Mouse (Mus musculus) liver, embryonic 14.5 days (tissue): ENCODE data around the gene Cfap43. TPM values are rescaled to one million over a fixed set of nuclear protein-coding genes. Genes with fewer than 3 reads are reported as not detected.

Source experiments
- ATAC-seq: fragments of 200-750 bp; cut with Nextera tagmentation; 2 replicates; pipeline ENCODE4 v1.8.0; 2017; ENCODE audit warnings: moderate number of reproducible peaks, mild to moderate bottlenecking, moderate library complexity; ENCODE audit not compliant: insufficient read depth
- DNase-seq, 3 experiments: peaks; one replicate each; pipeline ENCODE4 v3.0.0-alpha.2; 2012 to 2013; ENCODE audit warnings: low read depth in 3 of 3, low spot score in 3 of 3
- H3K27ac ChIP-seq: fragments of 300-500 bp; sonication (generic); 2 replicates; pipeline ENCODE4 v1.5.1; 2014; ENCODE audit warnings: moderate library complexity, mild to moderate bottlenecking, control low read depth, inconsistent platforms
- H3K27me3 ChIP-seq: fragments of 300-500 bp; sonication (generic); 2 replicates; pipeline ENCODE4 v1.6.1; 2014; ENCODE audit warnings: mild to moderate bottlenecking, low read length, moderate library complexity; ENCODE audit not compliant: control insufficient read depth, insufficient read depth
- H3K36me3 ChIP-seq: fragments of 300-500 bp; sonication (generic); replicated peaks from 2 replicates; pipeline ENCODE4 v1.6.1; 2014; ENCODE audit warnings: low read depth; ENCODE audit not compliant: control insufficient read depth, insufficient read depth
- H3K4me1 ChIP-seq, 2 experiments: fragments of 200-500 bp in 1 of 2; fragments of 300-500 bp in 1 of 2; sonication (generic) in 1 of 2; replicated peaks; 2 replicates each; pipeline ENCODE4 v1.6.1; 2012 to 2014; ENCODE audit warnings: antibody characterized with exemption in 1 of 2, inconsistent platforms in 1 of 2, low read length in 1 of 2; ENCODE audit not compliant: control insufficient read depth in 2 of 2, insufficient read depth in 2 of 2
- H3K4me2 ChIP-seq: fragments of 300-500 bp; sonication (generic); 2 replicates; pipeline ENCODE4 v1.6.1; 2014; ENCODE audit warnings: low read depth, mild to moderate bottlenecking, control low read depth, moderate library complexity
- H3K4me3 ChIP-seq, 2 experiments: fragments of 200-500 bp in 1 of 2; fragments of 300-500 bp in 1 of 2; sonication (generic) in 1 of 2; 2 replicates each; pipeline ENCODE4 v1.5.1; 2012 to 2014; ENCODE audit warnings: low read depth in 2 of 2, low read length in 2 of 2, mild to moderate bottlenecking in 2 of 2, control low read depth in 1 of 2, inconsistent platforms in 1 of 2, moderate library complexity in 1 of 2; ENCODE audit not compliant: insufficient read depth in 1 of 2
- H3K9ac ChIP-seq: fragments of 300-500 bp; sonication (generic); replicated peaks from 2 replicates; pipeline ENCODE4 v1.6.1; 2014; ENCODE audit warnings: mild to moderate bottlenecking, control low read depth, moderate library complexity
- H3K9me3 ChIP-seq: fragments of 300-500 bp; sonication (generic); 2 replicates; pipeline ENCODE4 v1.6.1; 2016; ENCODE audit warnings: low read length, mixed read lengths; ENCODE audit not compliant: control insufficient read depth
- CTCF ChIP-seq: IDR thresholded peaks from 2 replicates; pipeline ENCODE4 v1.5.1; 2016; ENCODE audit warnings: antibody characterized with exemption, low read depth, control low read depth
- EP300 ChIP-seq: IDR thresholded peaks from 2 replicates; pipeline ENCODE4 v1.6.1; 2016; ENCODE audit warnings: antibody characterized with exemption, low read depth
- WGBS: fragments of 180-500 bp; shearing (Covaris S2); extraction: QIAGEN DNeasy Blood & Tissue Kit; methylation state at CpG from one replicate; pipeline ENCODE4 v1.1.7; 2014; ENCODE audit not compliant: insufficient replicate concordance; 5-methylcytosine and 5-hydroxymethylcytosine counted together
- polyA plus RNA-seq, 2 experiments: library from polyadenylated mRNA; depleted of rRNA in 1 of 2; stranded (reverse) in 1 of 2; unstranded in 1 of 2; fragments of >200 nt; fragmentation: Nextera tagmentation in 1 of 2; extraction: Ambion mirVana in 1 of 2; gene quantifications; 2 replicates each; pipeline versions ENCODE4 v1.2.1 to v1.2.3; 2012 to 2014

Gene Cfap43
- polyA plus RNA-seq, 2 experiments: 0.05 TPM; not detected in 1

DNA sequence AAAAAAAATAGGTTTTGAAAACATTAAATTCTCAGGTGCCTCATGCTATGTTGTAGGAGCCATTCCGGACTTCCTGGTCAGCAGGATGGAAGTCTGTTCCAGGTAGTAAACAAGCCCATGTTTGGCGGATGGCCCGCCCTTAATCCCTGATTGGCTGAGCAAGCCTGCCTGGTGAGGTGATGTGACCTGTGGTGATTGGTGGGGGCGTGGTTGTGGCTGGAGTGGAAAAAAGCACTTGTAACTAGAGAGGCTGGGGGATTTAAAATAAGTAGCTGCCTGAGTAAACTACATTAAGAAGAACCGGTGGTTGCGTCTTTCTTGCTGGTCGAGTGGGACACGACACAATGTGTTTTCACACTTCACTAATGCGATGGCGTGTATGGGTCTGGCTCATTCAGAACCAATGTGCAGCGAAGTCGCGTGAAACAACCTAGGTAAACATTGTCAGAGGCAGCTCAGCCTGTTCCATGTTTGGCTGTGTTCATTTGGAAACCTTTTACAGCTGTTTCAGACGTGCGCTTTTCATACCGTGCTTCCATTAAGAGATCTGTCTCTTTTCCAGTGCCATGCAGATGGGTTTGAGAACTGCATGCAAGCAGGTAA, 15.7 kb upstream of the Cfap43 start:
- Histone ChIP-seq H3K27me3 (peaks cover 14% of the 10 kb centered on the region), H3K27ac (no peak overlapping the region), H3K4me2 (no peak overlapping the region), H3K36me3 (no peaks in the 10 kb centered on the region), H3K9ac (no peak overlapping the region), H3K4me1 (no peaks in the 10 kb centered on the region; a peak in 1 of 4 replicates), H3K4me3 (no peak overlapping the region), H3K9me3 (no peaks in the 10 kb centered on the region)
- TF ChIP-seq EP300 (no peak), CTCF (no peak)
- no peak for DNase-seq
- WGBS: 67% methylated on average over 16 of the region's 16 CpGs
- ATAC-seq: no peak

DNA sequence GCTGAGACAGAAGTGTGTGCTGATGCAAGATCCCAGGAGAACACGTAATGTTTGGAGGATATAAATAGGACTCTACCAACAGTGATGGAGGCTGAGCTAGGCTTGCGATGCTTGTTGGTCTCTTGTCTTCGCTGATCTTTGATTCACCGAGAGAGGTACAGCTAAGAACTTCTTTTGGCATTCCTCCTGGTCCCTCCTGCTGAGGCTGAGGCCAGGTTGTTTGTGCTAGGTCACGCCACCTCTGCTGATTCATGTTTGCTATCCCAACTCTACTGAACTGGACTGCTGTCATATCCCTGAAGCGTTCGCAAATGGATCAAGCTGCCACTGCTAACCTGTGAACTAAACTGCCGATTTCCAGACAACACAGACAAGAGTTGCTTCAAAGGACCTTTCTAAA, 15.1 kb upstream of the Cfap43 start:
- Histone ChIP-seq H3K9ac (no peak overlapping the region), H3K27ac (no peak overlapping the region), H3K36me3 (no peaks in the 10 kb centered on the region), H3K27me3 (peaks cover 14% of the 10 kb centered on the region), H3K4me2 (no peak overlapping the region), H3K9me3 (no peaks in the 10 kb centered on the region), H3K4me1 (no peaks in the 10 kb centered on the region; a peak in 1 of 4 replicates), H3K4me3 (no peak overlapping the region)
- ATAC-seq: no peak
- TF ChIP-seq EP300: no peak
- no peak for TF ChIP-seq CTCF
- 74% methylated on average over 8 of the region's 8 CpGs for WGBS
- no peak for DNase-seq

DNA sequence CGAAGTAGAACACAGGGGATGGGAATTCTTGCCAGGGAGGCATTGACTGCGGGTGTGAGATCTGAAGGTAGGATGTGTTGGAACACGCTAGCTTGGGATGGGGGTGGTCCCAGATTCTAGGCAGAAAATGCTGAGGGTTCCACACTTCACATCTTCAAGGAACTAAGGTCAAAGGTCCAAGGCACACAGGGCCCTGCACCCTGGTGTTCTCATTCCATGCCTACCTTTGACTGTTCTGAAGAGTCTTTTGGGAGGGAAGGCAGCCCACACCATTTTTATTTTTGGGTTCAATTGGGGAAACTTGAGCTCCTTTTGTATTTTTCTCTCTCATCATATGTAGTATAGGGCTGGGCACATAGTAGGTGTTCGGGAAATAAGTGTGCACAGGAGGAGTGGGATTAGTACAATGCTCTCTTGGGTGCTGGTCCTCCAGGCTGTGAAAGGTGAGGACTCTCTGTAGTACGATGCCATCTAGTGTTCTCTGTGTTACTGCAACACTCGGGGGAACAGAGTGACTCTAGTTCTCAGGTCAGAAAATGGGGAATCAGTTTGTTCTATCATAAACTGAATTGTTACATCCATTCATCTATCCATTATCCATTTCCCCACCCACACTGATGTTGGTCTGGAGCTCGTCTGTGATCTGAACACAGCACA, 13.0 kb upstream of the Cfap43 start:
- H3K9me3 ChIP-seq: no peaks in the 10 kb centered on the region
- WGBS: 32% methylated on average over 7 of the region's 7 CpGs
- no peak overlapping the region for H3K27ac ChIP-seq
- H3K9ac ChIP-seq: no peak overlapping the region
- H3K4me3 ChIP-seq: no peak overlapping the region
- H3K36me3 ChIP-seq: no peaks in the 10 kb centered on the region
- no peak overlapping the region for H3K4me2 ChIP-seq
- peaks cover 3% of the 10 kb centered on the region; the same call in 1 of the 2 replicates for H3K27me3 ChIP-seq
- DNase-seq: no peak
- H3K4me1 ChIP-seq: no peaks in the 10 kb centered on the region
- ATAC-seq: no peak
- no peak for TF ChIP-seq EP300
- TF ChIP-seq CTCF: peak; percentile 72

DNA sequence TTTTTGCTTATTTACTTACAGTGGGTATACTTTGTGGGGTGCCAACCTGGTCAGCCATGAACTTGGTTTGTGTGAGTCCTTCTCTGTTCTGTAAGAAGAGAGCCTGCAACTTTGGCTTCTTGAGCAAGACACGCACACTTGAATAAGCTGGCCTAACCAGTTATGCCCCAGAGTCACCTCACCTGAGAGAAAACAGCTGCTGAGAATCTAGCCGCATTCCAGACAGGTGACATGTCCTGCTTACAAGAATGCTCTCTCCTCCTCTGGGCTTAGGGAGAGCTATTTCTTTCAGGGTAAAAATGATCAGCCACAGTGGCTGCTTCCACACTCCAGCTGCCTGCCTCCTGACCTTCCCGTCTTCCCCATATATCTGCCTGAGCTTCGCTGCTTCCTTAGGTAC, 10.0 kb upstream of the Cfap43 start:
- ATAC-seq (no peak), DNase-seq (no peak)
- H3K4me2 ChIP-seq: no peak overlapping the region
- no peaks in the 10 kb centered on the region for H3K27me3 ChIP-seq
- H3K4me3 ChIP-seq: no peak overlapping the region
- no peaks in the 10 kb centered on the region for H3K36me3 ChIP-seq
- no peaks in the 10 kb centered on the region for H3K9me3 ChIP-seq
- H3K27ac ChIP-seq: no peak overlapping the region
- no peaks in the 10 kb centered on the region for H3K4me1 ChIP-seq
- WGBS: 74% methylated on average over 4 of the region's 4 CpGs
- no peak for TF ChIP-seq CTCF
- no peak for TF ChIP-seq EP300
- no peak overlapping the region for H3K9ac ChIP-seq

DNA sequence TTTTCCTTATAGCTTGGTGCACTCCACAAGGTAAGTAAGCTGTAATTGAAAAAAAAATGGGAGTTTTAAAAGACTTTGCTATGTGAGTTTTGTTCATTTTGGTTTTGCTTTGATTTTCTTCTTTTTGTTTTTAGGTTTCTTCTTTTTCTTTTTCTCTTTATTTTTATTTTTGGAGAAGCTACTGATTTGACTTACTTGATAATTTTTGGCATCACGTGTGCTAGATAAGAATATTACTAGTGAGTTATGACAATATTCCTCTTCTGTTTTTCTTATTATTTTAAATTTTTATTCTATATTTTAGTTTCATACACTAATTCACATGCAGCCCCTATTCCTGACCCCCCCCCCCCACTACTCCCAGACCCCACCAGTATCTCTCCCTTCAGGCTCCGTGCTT, 7.9 kb upstream of the Cfap43 start:
- Histone ChIP-seq H3K4me2 (no peak overlapping the region), H3K9me3 (no peaks in the 10 kb centered on the region), H3K27me3 (no peaks in the 10 kb centered on the region), H3K36me3 (no peaks in the 10 kb centered on the region), H3K4me1 (no peaks in the 10 kb centered on the region), H3K27ac (no peak overlapping the region), H3K4me3 (no peak overlapping the region), H3K9ac (no peak overlapping the region)
- DNase-seq: no peak
- ATAC-seq: no peak
- TF ChIP-seq EP300 (no peak), CTCF (no peak)
- 69% methylated on average over 2 of the region's 2 CpGs for WGBS
